Mouse (Mus musculus) frontal cortex, adult 2 months (tissue): Measurements from ENCODE around the gene Serpina9. TPM values are rescaled to one million over a fixed set of nuclear protein-coding genes. Genes with fewer than 3 reads are reported as not detected.

Experiments
- DNase-seq, 2 experiments: peaks; one replicate each; pipeline ENCODE4 v3.0.0; 2022; ENCODE audit warnings: low spot score in 1 of 2; ENCODE audit errors: extremely low spot score in 1 of 2
- polyA plus RNA-seq: library from polyadenylated mRNA; depleted of rRNA; stranded (reverse); fragments of >200 nt; gene quantifications from 2 replicates; pipeline ENCODE4 v1.2.3, GENCODE M21; 2012; rRNA removed

Serpina9 gene
- 1.5 TPM in 2 replicates for polyA plus RNA-seq

GRCm38 (mm10) chr12:104013620-104014019 lies at the start of gene Serpina9:
TSS of gene Serpina9 (minus strand) at chr12:104013755.
- DNase-seq: peak in 1 of 2 experiments; percentile 54

- DNase-seq: no peak
Observed at GRCm38 (mm10) chr12:104061862-104062261, 48.3 kb upstream of the Serpina9 start.

- peak in 1 of 2 experiments; percentile 46 for DNase-seq
Observed at GRCm38 (mm10) chr12:104060126-104060525, 46.6 kb upstream of the Serpina9 start.

- no peak for DNase-seq
Observed at GRCm38 (mm10) chr12:104057531-104057930, 44.0 kb upstream of the Serpina9 start.

GRCm38 (mm10) chr12:104057050-104057449 lies 43.5 kb upstream of the Serpina9 start:
- peak; percentile 65 to 85 for DNase-seq

- no peak for DNase-seq
Observed at GRCm38 (mm10) chr12:104055755-104056154, 42.2 kb upstream of the Serpina9 start.

- DNase-seq: no peak
Observed at GRCm38 (mm10) chr12:104053995-104054394, 40.4 kb upstream of the Serpina9 start.

GRCm38 (mm10) chr12:104045713-104046112 lies 32.2 kb upstream of the Serpina9 start:
- DNase-seq: no peak

GRCm38 (mm10) chr12:104044343-104044742 lies 30.8 kb upstream of the Serpina9 start, which contains the start of gene Serpina12:
TSS of gene Serpina12 (minus strand) at chr12:104044443.
- DNase-seq: no peak

- no peak for DNase-seq
Observed at GRCm38 (mm10) chr12:104042753-104043152, 29.2 kb upstream of the Serpina9 start.

- peak in 1 of 2 experiments; percentile 44 for DNase-seq
Observed at GRCm38 (mm10) chr12:104041401-104041800, 27.8 kb upstream of the Serpina9 start.

- DNase-seq: no peak
Observed at GRCm38 (mm10) chr12:104038181-104038580, 24.6 kb upstream of the Serpina9 start.

- no peak for DNase-seq
Observed at GRCm38 (mm10) chr12:104033752-104034151, 20.2 kb upstream of the Serpina9 start.

- peak in 1 of 2 experiments; percentile 16 for DNase-seq
Observed at GRCm38 (mm10) chr12:104029986-104030385, 16.4 kb upstream of the Serpina9 start.

- no peak for DNase-seq
Observed at GRCm38 (mm10) chr12:104015280-104015679, 1.7 kb upstream of the Serpina9 start.

- DNase-seq: no peak
Observed at GRCm38 (mm10) chr12:104004689-104005088, 8.9 kb downstream of the Serpina9 start.

GRCm38 (mm10) chr12:104003238-104003612 lies 10.3 kb downstream of the Serpina9 start:
- DNase-seq: no peak

GRCm38 (mm10) chr12:104002569-104003237 lies 10.9 kb downstream of the Serpina9 start:
- DNase-seq: no peak

- no peak for DNase-seq
Observed at GRCm38 (mm10) chr12:104000594-104000993, 13.0 kb downstream of the Serpina9 start.

- DNase-seq: peak in 1 of 2 experiments; percentile 41
Observed at GRCm38 (mm10) chr12:103999611-104000010, 13.9 kb downstream of the Serpina9 start.

GRCm38 (mm10) chr12:103996513-103996912 lies 17.0 kb downstream of the Serpina9 start:
- DNase-seq: no peak

GRCm38 (mm10) chr12:103995292-103996072 lies 18.1 kb downstream of the Serpina9 start:
- DNase-seq: peak; percentile 65 to 93
